Mouse (Mus musculus) frontal cortex, postnatal 36 days (tissue): Measurements from ENCODE around the gene Hmcn2.

ENCODE experiments used
- DNase-seq, 2 experiments: peaks; one replicate each; pipeline ENCODE4 v3.0.0; 2022; ENCODE audit warnings: low spot score in 2 of 2

The Hmcn2 gene

GRCm38 (mm10) chr2:31382952-31383351 lies 68.7 kb downstream of the Hmcn2 start:
- peak; percentile 32 to 42 for DNase-seq

- no peak for DNase-seq
These were observed 102.8 kb downstream of the Hmcn2 start for GRCm38 (mm10) chr2:31416968-31417367.

GRCm38 (mm10) chr2:31418021-31418420 lies 103.8 kb downstream of the Hmcn2 start:
- DNase-seq, result no peak

GRCm38 (mm10) chr2:31418571-31418970 lies 104.4 kb downstream of the Hmcn2 start:
- no peak for DNase-seq

- DNase-seq, result peak in 1 of 2 experiments; percentile 13
These were observed 106.7 kb downstream of the Hmcn2 start for GRCm38 (mm10) chr2:31420914-31421313.

GRCm38 (mm10) chr2:31422576-31422975 lies 108.4 kb downstream of the Hmcn2 start:
- DNase-seq, result no peak

- DNase-seq, result no peak
These were observed 117.3 kb downstream of the Hmcn2 start for GRCm38 (mm10) chr2:31431477-31431876.

- no peak for DNase-seq
These were observed 120.5 kb downstream of the Hmcn2 start for GRCm38 (mm10) chr2:31434746-31435145.

GRCm38 (mm10) chr2:31435567-31435966 lies 121.4 kb downstream of the Hmcn2 start:
- DNase-seq, result peak in 1 of 2 experiments; percentile 40

- no peak for DNase-seq
These were observed 123.4 kb downstream of the Hmcn2 start for GRCm38 (mm10) chr2:31437480-31438245.

- DNase-seq, result no peak
These were observed 125.4 kb downstream of the Hmcn2 start for GRCm38 (mm10) chr2:31439576-31439975.

- DNase-seq, result peak; percentile 55 to 64
These were observed 128.4 kb downstream of the Hmcn2 start for GRCm38 (mm10) chr2:31442480-31443160.

GRCm38 (mm10) chr2:31446036-31446435 lies 131.8 kb downstream of the Hmcn2 start:
- no peak for DNase-seq

- DNase-seq, result no peak
These were observed 132.2 kb downstream of the Hmcn2 start for GRCm38 (mm10) chr2:31446456-31446855.

GRCm38 (mm10) chr2:31447536-31447935 lies 133.3 kb downstream of the Hmcn2 start:
- DNase-seq, result no peak

- no peak for DNase-seq
These were observed 134.7 kb downstream of the Hmcn2 start for GRCm38 (mm10) chr2:31448756-31449440.

GRCm38 (mm10) chr2:31449441-31449815 lies 135.2 kb downstream of the Hmcn2 start:
- DNase-seq, result peak; percentile 36 to 67

GRCm38 (mm10) chr2:31449902-31450301 lies 135.7 kb downstream of the Hmcn2 start:
- DNase-seq, result no peak

GRCm38 (mm10) chr2:31450661-31451060 lies 136.4 kb downstream of the Hmcn2 start:
- no peak for DNase-seq

- no peak for DNase-seq
These were observed 137.3 kb downstream of the Hmcn2 start for GRCm38 (mm10) chr2:31451530-31451929.

GRCm38 (mm10) chr2:31453011-31453410 lies 138.8 kb downstream of the Hmcn2 start:
- DNase-seq, result no peak

- DNase-seq, result no peak
These were observed 139.5 kb downstream of the Hmcn2 start for GRCm38 (mm10) chr2:31453559-31454177.
